Mouse (Mus musculus): ENCODE results near the gene Fgfrl1. TPM values are rescaled to one million over a fixed set of nuclear protein-coding genes. Genes with fewer than 3 reads are reported as not detected.
A peak's percentile ranks its signal among the peaks of the same experiment; 100 is the strongest.

The Fgfrl1 gene
- polyA plus RNA-seq, 1 experiment from 2014 or later: 7.0 TPM

DNA sequence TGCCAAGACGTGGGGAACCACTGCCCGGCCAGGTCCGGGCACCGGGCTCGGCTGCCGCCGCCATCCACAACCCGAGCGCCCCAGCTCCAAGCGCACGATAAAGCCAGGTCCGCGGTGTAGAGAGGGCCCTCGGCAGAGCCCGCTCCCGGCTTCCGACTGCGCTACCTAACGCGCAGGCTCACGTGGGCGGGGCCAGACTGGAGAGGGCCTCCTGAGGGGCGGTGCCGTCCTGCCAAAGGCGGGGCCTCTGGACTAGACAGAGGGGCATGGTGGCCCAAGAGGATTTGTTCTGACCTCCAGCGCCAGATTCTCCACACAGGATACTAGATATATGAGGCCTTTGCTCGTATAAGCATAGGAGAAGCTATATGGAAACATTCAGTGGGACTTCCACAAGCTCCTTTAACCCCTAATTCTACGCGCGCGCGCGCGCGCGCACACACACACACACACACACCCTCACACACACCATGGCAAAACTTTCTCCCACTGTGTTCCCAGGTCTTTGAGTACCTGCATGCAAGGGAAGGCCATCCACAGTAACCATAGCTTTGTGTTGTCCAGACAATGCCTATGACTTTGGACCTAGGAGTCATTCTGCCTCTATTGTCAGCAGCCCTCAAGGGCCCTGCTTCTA lies 31.4 kb upstream of the Fgfrl1 start:
- no peak overlapping the region for H3K27ac ChIP-seq
- H3K27me3 ChIP-seq (ENCODE audit: control insufficient read depth, insufficient read depth, low read length): no peaks in the 10 kb centered on the region
- peak overlapping the region; percentile 82 for H3K4me2 ChIP-seq (replicated peaks)
- peaks cover 15% of the 10 kb centered on the region for H3K4me1 ChIP-seq (replicated peaks; ENCODE audit: control insufficient read depth, insufficient read depth, low read length)
- peak overlapping the region; percentile 88 for H3K9ac ChIP-seq
- H3K36me3 ChIP-seq (replicated peaks; ENCODE audit: control insufficient read depth, insufficient read depth): peaks cover 24% of the 10 kb centered on the region
- WGBS: 14% methylated on average over 36 of the region's 36 CpGs
- H3K4me3 ChIP-seq (replicated peaks; ENCODE audit: low read length): peak overlapping the region; percentile 80
- no peaks in the 10 kb centered on the region for H3K9me3 ChIP-seq (ENCODE audit: control insufficient read depth, low read length)
- peak; percentile 98 for ATAC-seq (ENCODE audit: low FRiP score)
- DNase-seq (ENCODE audit: low spot score): peak; percentile 85

DNA sequence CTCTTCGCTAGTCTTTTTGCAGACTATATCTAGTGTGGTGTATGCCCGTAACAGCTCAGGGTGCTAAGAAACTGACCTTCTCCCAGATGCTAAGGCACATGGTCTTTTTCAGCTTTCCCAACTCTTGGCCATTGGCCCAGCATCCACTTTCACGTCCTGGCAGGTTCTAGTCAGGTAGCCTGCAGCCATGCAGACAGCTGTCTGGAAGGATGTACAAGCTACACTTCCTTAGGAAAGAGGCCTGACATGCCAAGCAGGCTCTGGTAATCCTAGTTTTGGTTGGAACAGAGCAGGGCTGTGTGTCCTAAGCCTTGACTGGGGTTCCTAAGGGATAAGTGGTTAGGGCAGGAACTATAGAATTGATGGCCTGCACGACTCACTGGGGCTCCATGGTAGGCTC lies 29.4 kb upstream of the Fgfrl1 start:
- ATAC-seq (ENCODE audit: low FRiP score) (no peak), DNase-seq (ENCODE audit: low spot score) (no peak)
- Histone ChIP-seq H3K36me3 (replicated peaks; ENCODE audit: control insufficient read depth, insufficient read depth) (peaks cover 4% of the 10 kb centered on the region; the same call in 1 of the 2 replicates), H3K4me3 (replicated peaks; ENCODE audit: low read length) (no peak overlapping the region), H3K27ac (no peak overlapping the region), H3K4me1 (replicated peaks; ENCODE audit: control insufficient read depth, insufficient read depth, low read length) (peaks cover 15% of the 10 kb centered on the region), H3K4me2 (replicated peaks) (no peak overlapping the region), H3K9me3 (ENCODE audit: control insufficient read depth, low read length) (no peaks in the 10 kb centered on the region), H3K9ac (no peak overlapping the region), H3K27me3 (ENCODE audit: control insufficient read depth, insufficient read depth, low read length) (no peaks in the 10 kb centered on the region)
- 82% methylated on average over 4 of the region's 4 CpGs for WGBS

DNA sequence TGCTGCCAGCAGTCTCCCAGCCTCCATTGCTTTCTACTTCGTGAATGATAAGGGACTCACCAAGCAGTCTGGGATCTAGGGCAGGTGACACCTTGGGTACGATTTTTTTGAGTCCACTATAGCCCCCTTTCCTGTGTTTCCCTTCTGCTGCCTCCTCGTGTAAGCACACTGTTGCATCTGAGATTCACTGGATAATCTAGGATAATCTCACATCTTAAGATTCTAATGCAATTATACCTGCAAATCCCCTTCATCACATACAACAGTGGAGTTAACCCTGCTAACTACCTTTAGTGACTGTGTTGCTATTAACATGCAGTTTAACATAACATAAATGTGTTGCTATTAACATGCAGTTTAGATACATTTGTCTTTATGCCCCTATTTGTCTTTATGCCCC lies 27.1 kb upstream of the Fgfrl1 start:
- Histone ChIP-seq H3K9ac (no peak overlapping the region), H3K4me3 (replicated peaks; ENCODE audit: low read length) (no peak overlapping the region), H3K4me1 (replicated peaks; ENCODE audit: control insufficient read depth, insufficient read depth, low read length) (0 out of 2 replicates have a peak, but pooled peaks cover 8% of the 10 kb centered on the region), H3K9me3 (ENCODE audit: control insufficient read depth, low read length) (no peaks in the 10 kb centered on the region), H3K27me3 (ENCODE audit: control insufficient read depth, insufficient read depth, low read length) (no peaks in the 10 kb centered on the region), H3K36me3 (replicated peaks; ENCODE audit: control insufficient read depth, insufficient read depth) (no peaks in the 10 kb centered on the region), H3K4me2 (replicated peaks) (no peak overlapping the region), H3K27ac (no peak overlapping the region)
- WGBS: 56% methylated on average over 3 of the region's 3 CpGs
- DNase-seq (ENCODE audit: low spot score) (no peak), ATAC-seq (ENCODE audit: low FRiP score) (no peak)

DNA sequence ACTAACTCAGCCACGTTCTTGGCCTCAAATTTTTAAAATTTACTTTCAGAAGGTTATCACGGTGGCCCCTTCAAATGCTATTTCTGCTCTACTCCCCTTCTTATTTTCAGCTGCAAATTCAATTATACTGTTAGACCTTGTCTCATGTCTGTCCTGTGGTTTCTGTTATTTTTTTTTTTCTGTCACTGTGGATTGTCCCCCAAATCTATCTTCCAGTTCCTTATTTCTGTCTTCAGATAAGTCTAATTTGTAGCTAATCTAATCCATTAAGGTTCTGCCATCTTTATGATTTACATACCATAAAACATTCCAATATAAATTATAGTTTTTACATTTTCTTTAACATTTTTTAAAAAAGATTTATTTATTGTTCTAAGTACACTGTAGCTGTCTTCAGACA lies 24.8 kb upstream of the Fgfrl1 start:
- Histone ChIP-seq H3K36me3 (replicated peaks; ENCODE audit: control insufficient read depth, insufficient read depth) (0 out of 2 replicates have a peak, but pooled peaks cover 7% of the 10 kb centered on the region), H3K27ac (no peak overlapping the region), H3K4me2 (replicated peaks) (no peak overlapping the region), H3K9ac (no peak overlapping the region; the same call in 1 of the 2 replicates), H3K27me3 (ENCODE audit: control insufficient read depth, insufficient read depth, low read length) (no peaks in the 10 kb centered on the region), H3K4me1 (replicated peaks; ENCODE audit: control insufficient read depth, insufficient read depth, low read length) (0 out of 2 replicates have a peak, but pooled peaks cover 10% of the 10 kb centered on the region), H3K9me3 (ENCODE audit: control insufficient read depth, low read length) (no peaks in the 10 kb centered on the region), H3K4me3 (replicated peaks; ENCODE audit: low read length) (no peak overlapping the region)
- no peak for DNase-seq (ENCODE audit: low spot score)
- 85% methylated on average over 2 of the region's 2 CpGs for WGBS
- ATAC-seq (ENCODE audit: low FRiP score): no peak

DNA sequence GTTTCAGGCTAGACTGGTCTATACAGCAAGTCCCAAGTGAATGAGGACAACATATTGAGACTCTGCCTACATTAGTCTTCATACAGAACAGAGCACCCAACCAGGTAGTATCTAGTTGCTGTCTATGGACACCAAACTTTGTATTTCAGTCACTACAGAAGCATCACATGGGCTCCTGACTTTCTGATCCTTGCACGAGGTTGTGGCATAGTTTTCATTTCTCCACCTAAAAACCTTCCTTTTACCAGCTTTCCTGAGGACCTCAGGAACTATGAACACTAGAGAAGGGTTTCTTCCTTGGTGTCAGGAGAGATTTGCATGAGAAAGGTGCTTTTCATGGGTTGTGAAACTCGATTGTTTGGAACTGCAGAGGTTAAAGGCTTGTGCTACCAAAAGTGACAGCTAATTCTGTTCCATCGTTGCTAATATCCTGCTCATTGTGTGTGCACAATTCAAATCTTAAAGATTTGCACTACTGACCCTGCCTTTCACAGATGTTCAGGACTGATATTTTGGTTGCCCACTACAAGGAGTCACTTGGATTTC lies 23.7 kb upstream of the Fgfrl1 start:
- Histone ChIP-seq H3K4me3 (replicated peaks; ENCODE audit: low read length) (peak overlapping the region; percentile 44), H3K4me2 (replicated peaks) (peak overlapping the region; percentile 80), H3K9me3 (ENCODE audit: control insufficient read depth, low read length) (no peaks in the 10 kb centered on the region), H3K9ac (peak overlapping the region; percentile 75), H3K27ac (peak overlapping the region; percentile 78), H3K4me1 (replicated peaks; ENCODE audit: control insufficient read depth, insufficient read depth, low read length) (0 out of 2 replicates have a peak, but pooled peaks cover 10% of the 10 kb centered on the region), H3K36me3 (replicated peaks; ENCODE audit: control insufficient read depth, insufficient read depth) (0 out of 2 replicates have a peak, but pooled peaks cover 7% of the 10 kb centered on the region), H3K27me3 (ENCODE audit: control insufficient read depth, insufficient read depth, low read length) (no peaks in the 10 kb centered on the region)
- WGBS: 5% methylated on average over 3 of the region's 3 CpGs
- DNase-seq (ENCODE audit: low spot score): no peak
- ATAC-seq (ENCODE audit: low FRiP score): no peak

DNA sequence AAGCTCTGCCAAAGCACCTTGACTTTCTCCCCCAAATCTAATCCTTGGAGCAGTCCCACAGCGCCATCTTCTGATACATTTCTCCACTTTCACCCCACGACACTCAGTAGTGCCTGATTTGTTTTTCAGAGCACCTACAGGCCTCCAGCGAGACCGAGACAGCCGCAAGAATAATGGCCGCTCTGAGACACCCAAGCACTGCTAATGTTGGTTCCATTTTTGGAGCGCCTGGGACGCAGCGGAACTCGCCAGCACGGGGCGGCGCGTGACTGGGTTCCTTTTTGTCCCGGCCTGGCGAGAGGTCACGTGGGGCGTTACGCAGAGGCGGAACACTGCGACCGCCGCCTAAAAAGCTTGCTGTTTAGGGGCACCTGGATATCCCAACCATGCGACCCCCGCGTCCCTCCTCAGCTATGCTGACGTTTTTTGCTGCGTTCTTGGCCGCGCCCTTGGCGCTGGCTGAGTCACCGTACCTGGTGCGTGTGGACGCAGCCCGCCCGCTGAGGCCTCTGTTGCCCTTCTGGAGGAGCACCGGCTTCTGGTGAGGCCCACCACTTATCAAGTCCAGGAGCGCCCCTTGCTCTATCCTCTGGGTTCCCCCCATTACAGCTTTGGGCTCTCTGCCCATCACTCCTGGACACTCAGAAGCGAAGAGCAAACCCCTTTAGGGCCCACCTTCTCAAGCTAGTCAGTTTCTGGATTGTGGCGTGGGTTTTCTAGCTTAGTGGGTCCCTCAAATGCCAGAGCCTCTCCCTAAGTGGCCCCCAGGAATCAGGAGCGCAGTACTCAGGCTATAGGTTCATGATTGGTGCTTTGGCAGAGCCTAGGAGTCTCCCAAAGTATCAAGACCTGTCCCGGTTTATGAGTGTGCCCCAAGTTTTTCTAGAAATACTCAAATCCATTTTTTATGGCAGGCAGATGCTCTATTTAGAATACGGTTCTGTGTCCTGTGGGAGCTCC lies 22.9 kb upstream of the Fgfrl1 start, which contains the start of gene Dgkq:
TSS of gene Dgkq (minus strand) at position 696 of the 960 bp plus-strand sequence.
- Histone ChIP-seq H3K4me3 (replicated peaks; ENCODE audit: low read length) (peak within 1 kb of the TSS; percentile 44), H3K4me2 (replicated peaks) (peak within 1 kb of the TSS; percentile 80), H3K27me3 (ENCODE audit: control insufficient read depth, insufficient read depth, low read length) (no peaks in the 10 kb centered on the region), H3K36me3 (replicated peaks; ENCODE audit: control insufficient read depth, insufficient read depth) (0 out of 2 replicates have a peak, but pooled peaks cover 7% of the 10 kb centered on the region), H3K9me3 (ENCODE audit: control insufficient read depth, low read length) (no peaks in the 10 kb centered on the region), H3K27ac (peak within 1 kb of the TSS; percentile 78), H3K9ac (peak within 1 kb of the TSS; percentile 75), H3K4me1 (replicated peaks; ENCODE audit: control insufficient read depth, insufficient read depth, low read length) (0 out of 2 replicates have a peak, but pooled peaks cover 10% of the 10 kb centered on the region)
- 6% methylated on average over 43 of the region's 43 CpGs for WGBS
- ATAC-seq (ENCODE audit: low FRiP score) (peak; percentile 84), DNase-seq (ENCODE audit: low spot score) (peak; percentile 86)

DNA sequence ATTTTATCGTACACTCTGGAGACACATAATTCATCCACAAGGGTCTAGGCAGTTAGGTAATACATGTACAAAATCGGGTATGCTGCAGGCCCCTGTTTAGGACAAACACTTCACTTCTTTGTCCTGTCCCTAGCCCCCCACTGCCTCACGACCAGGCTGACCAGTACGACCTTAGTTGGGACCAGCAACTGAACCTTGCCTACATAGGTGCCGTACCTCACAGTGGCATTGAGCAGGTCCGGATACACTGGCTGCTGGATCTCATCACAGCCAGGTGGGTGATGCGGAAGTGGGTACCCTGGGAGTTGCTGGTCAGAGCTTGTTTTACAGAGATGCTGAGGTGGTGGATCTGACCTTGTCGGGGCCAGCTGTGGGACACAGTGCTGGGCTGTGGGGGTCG lies 22.2 kb upstream of the Fgfrl1 start:
- Histone ChIP-seq H3K4me1 (replicated peaks; ENCODE audit: control insufficient read depth, insufficient read depth, low read length) (0 out of 2 replicates have a peak, but pooled peaks cover 10% of the 10 kb centered on the region), H3K27ac (no peak overlapping the region), H3K4me3 (replicated peaks; ENCODE audit: low read length) (no peak overlapping the region), H3K9me3 (ENCODE audit: control insufficient read depth, low read length) (no peaks in the 10 kb centered on the region), H3K27me3 (ENCODE audit: control insufficient read depth, insufficient read depth, low read length) (no peaks in the 10 kb centered on the region), H3K9ac (0 out of 2 replicates have a peak overlapping the region, but pooled peaks have one; percentile 75), H3K36me3 (replicated peaks; ENCODE audit: control insufficient read depth, insufficient read depth) (0 out of 2 replicates have a peak, but pooled peaks cover 7% of the 10 kb centered on the region), H3K4me2 (replicated peaks) (peak overlapping the region; percentile 80)
- 80% methylated on average over 9 of the region's 9 CpGs for WGBS
- DNase-seq (ENCODE audit: low spot score) (no peak), ATAC-seq (ENCODE audit: low FRiP score) (no peak)

DNA sequence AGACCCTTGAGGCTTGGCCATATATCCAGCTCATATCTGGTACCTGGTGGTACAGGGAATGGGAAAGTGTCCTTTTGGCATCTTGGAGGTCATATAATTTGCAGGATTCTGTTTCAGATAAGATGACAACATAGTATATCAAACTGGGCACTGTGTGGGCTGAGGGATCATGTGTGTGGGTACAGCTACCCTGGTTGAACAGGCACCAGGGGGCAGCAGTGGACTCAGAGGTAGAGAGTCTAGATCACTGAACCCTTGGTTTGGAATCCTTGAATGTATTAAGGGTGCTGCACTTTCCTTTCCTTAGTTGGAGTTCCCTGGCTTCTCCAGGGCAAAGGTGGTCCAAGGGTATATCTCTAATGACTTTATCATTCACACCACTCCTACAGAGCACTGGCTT lies 21.4 kb upstream of the Fgfrl1 start:
- no peaks in the 10 kb centered on the region for H3K9me3 ChIP-seq (ENCODE audit: control insufficient read depth, low read length)
- ATAC-seq (ENCODE audit: low FRiP score): no peak
- H3K36me3 ChIP-seq (replicated peaks; ENCODE audit: control insufficient read depth, insufficient read depth): 0 out of 2 replicates have a peak, but pooled peaks cover 7% of the 10 kb centered on the region
- H3K9ac ChIP-seq: no peak overlapping the region
- no peaks in the 10 kb centered on the region for H3K27me3 ChIP-seq (ENCODE audit: control insufficient read depth, insufficient read depth, low read length)
- peak; percentile 45 for DNase-seq (ENCODE audit: low spot score)
- no peak overlapping the region for H3K4me2 ChIP-seq (replicated peaks)
- H3K4me1 ChIP-seq (replicated peaks; ENCODE audit: control insufficient read depth, insufficient read depth, low read length): 0 out of 2 replicates have a peak, but pooled peaks cover 10% of the 10 kb centered on the region
- H3K4me3 ChIP-seq (replicated peaks; ENCODE audit: low read length): no peak overlapping the region
- no peak overlapping the region for H3K27ac ChIP-seq

DNA sequence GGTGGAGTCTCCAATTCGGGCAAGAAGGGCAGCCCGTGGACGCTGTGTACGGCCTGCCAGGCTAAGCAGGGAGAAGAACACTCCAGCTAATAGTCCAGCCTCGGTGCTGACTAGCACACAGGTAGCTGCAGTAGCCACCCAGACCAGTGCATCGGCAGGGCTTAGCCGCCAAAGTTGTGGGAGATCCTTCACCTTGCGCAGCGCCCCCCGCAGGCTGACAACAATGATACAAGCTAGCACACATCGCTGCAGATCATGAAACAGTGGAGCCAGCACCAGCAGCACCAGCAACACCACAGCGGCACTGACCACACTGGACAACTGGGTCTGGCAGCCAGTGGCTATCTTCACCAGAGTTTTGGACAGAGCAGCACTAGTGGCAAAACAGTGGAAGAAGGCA lies 20.4 kb upstream of the Fgfrl1 start:
- Histone ChIP-seq H3K4me2 (replicated peaks) (no peak overlapping the region), H3K36me3 (replicated peaks; ENCODE audit: control insufficient read depth, insufficient read depth) (0 out of 2 replicates have a peak, but pooled peaks cover 7% of the 10 kb centered on the region), H3K9ac (no peak overlapping the region), H3K4me3 (replicated peaks; ENCODE audit: low read length) (no peak overlapping the region), H3K27ac (no peak overlapping the region), H3K9me3 (ENCODE audit: control insufficient read depth, low read length) (no peaks in the 10 kb centered on the region), H3K4me1 (replicated peaks; ENCODE audit: control insufficient read depth, insufficient read depth, low read length) (peaks cover 12% of the 10 kb centered on the region), H3K27me3 (ENCODE audit: control insufficient read depth, insufficient read depth, low read length) (no peaks in the 10 kb centered on the region)
- DNase-seq (ENCODE audit: low spot score) (no peak), ATAC-seq (ENCODE audit: low FRiP score) (no peak)
- 94% methylated on average over 12 of the region's 12 CpGs for WGBS

All from hindbrain, embryonic 14.5 days (tissue).